Mouse (Mus musculus): ENCODE measurements around the gene Wdr64.
A peak's percentile ranks its signal among the peaks of the same experiment; 100 is the strongest.

Wdr64 gene

GRCm38 (mm10) chr1:175716832-175717231 lies 18.4 kb downstream of the Wdr64 start:
- no peak for DNase-seq (ENCODE audit: low read depth, low spot score)

DNA sequence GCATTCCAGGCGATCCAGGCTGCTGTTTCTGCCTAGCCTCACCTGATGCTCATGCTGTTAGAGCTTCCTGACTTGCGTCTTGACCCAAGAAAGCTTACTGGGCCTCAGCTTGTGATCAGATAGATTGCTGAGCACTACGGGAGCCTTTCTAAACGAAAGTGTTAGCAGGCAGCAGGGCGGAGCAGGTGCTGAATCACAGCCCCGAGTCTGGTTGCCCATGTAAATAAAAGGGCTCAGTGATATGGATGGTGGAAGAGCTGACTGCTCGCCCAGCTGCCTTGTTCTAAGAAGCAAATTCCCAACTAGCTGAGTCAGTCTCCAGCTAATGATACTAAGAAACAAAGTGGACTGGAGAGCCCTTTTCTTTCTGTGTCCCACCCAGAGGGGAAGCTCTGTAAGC lies 27.4 kb downstream of the Wdr64 start:
- no peak for DNase-seq (ENCODE audit: low read depth, low spot score)

DNA sequence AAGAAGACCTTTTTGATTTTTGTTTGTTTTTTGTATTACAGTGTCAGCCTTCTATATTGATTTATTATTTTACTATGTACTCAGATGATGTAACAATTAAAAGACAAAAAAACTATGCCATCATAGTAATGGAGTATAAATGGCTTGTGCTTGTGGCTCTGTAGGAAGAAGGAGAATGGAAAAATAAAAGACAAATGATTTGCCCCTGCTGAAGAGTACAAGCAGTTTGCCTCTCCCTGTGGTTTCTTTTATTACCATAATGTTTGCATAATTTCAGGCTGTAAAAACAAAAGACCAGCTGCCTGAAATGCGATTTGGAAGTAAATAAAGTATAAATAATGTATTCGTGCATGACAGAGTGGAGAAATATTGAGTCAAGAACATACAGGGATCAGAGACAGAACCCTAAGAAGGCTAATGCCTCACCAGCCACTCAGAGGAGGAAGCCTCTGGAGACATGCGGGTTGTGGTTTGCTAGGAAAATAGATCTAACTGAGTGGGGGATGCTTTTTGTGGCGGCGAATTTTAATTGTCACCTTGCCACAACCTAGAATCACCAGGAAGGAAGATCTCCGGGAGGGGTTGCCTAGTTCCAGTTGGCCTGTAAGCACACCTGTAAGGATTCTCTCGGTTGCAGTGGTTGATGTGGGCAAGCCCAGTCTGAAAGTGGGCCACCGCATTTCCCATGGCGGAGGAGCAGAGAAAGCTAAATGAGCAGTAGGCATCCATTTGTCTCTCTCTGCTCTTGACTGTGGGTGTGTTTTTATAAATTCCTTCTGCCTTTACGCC lies 56.4 kb downstream of the Wdr64 start:
- DNase-seq (ENCODE audit: low read depth, low spot score) = no peak

GRCm38 (mm10) chr1:175794668-175795067 lies 96.3 kb downstream of the Wdr64 start:
- no peak for DNase-seq (ENCODE audit: low read depth, low spot score)

- DNase-seq (ENCODE audit: low read depth, low spot score) = no peak
Observed at GRCm38 (mm10) chr1:175808356-175808755, 110.0 kb downstream of the Wdr64 start.

DNA sequence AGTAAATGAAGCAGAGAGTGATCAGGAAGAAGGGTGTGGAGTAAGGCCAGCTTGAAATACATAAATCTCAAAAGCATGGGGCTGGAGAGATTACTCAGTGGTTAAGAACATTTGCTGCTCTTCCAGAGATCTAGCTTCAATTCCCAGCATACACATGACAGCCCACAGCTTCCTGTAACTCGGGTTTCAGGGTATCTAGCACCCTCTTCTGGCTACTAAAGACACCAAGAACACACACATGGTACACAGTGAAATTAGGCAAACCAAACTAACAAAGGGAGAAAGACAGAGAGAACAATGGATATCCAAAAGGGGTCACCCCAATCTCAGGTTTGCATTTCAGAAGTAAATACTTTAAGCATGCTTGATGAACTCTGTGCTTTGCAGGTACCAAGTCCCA lies 113.2 kb downstream of the Wdr64 start:
- DNase-seq (ENCODE audit: low read depth, low spot score) = peak; percentile 55

- no peak for DNase-seq (ENCODE audit: low read depth, low spot score)
Observed at GRCm38 (mm10) chr1:175823815-175824438, 125.5 kb downstream of the Wdr64 start.

- no peak for DNase-seq (ENCODE audit: low read depth, low spot score)
Observed at GRCm38 (mm10) chr1:175828539-175828938, 130.1 kb downstream of the Wdr64 start.

- no peak for DNase-seq (ENCODE audit: low read depth, low spot score)
Observed at GRCm38 (mm10) chr1:175829220-175829619, 130.8 kb downstream of the Wdr64 start.

- no peak for DNase-seq (ENCODE audit: low read depth, low spot score)
Observed at GRCm38 (mm10) chr1:175855515-175855914, 157.1 kb downstream of the Wdr64 start.
